Mouse (Mus musculus) frontal cortex, postnatal 36 days (tissue): ENCODE results near the gene Ier2.

ENCODE experiments used
- DNase-seq, 2 experiments: peaks; one replicate each; pipeline ENCODE4 v3.0.0; 2022; ENCODE audit warnings: low spot score in 2 of 2

Ier2 gene

DNA sequence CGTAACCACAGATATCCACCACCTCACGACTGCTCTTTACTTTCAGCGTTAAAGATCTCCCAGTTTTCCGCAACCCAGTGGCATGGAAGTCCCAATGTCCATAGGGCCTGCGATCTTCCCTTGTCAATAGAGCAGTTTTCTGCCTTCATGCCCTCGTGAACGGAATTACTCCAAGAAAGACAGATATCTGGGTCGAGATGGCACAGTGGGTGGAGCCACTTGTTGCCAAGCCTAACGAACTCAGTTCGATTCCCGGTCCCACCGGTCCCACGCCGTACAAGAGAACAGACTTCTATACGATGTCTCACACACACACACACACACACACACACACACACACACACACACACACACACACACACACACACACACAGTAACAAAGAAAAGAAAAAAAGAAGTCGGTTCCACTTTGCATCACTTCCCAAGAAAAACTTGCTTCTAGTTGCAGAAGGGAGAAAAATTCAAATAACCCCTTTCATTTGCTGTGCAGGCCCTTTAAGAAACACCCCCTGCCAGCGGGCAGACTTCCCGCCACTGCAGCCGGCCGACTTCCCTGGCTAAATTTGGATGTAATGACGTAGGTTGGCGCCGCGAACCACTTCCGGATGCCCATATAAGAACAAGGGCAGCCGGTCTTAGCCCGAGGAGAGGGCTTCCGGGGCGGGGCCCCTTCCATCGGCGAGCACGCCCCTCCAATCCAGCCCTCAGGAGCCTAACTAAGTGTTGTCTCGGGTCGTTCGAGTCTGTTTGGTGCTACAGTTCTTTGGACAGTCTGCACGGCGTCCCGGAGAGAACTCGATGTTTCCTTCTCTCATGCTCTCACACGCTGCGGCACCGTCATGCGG is 1.1 kb upstream of the Ier2 start:
- peak; percentile 95 to 97 for DNase-seq

DNA sequence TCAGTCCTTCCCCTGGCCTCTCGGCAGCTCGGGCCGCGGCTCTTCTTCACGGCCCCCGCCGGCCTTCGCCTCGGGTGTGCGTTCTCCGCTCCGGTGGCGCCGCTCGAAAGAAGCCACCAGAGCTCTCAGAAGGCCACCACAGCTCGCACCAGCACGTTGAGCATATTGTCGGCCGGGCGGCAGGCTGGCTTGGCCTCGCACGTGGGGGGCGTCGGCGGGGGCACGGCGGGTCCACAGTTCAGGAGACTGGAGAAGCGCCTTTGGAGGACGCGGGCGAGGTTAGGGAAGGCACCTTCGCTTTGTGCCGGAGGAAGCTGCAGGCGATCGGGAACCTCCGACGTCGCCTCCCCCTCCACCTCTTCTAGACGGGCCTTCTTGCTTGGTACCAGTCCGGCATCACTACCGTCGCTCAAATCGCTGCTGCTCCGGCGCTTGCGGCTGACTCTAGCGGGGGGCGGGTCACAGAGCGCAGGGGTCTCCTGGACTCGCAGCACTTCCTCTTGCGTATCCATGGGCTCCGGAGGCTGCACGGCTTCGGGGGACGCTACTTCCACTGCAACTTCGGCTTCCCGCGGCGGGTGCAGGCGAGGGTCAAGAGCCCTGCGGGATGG is 586 bp downstream of the Ier2 start:
- peak in 1 of 2 experiments; percentile 24 for DNase-seq

DNA sequence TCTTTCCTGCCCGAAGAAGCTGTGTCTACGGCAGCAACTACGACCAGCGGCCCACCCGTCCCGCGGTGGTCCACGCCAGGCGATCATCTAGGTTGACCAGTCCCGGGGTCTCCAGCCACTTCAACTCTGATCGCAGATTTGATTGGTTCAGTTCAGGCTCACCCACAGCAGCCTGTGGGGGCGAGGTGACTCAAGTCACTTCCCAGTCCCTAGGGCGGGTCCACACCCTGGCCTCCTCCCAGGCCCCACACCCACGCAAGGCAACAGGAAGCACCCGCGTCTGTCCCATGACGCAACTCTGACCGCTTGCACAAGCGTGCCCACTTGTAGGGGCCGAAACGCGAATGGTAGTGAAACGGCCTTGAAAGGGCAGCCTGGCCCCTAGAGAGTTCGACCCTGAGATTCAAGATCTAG is 1.2 kb downstream of the Ier2 start:
- peak; percentile 44 to 57 for DNase-seq

DNA sequence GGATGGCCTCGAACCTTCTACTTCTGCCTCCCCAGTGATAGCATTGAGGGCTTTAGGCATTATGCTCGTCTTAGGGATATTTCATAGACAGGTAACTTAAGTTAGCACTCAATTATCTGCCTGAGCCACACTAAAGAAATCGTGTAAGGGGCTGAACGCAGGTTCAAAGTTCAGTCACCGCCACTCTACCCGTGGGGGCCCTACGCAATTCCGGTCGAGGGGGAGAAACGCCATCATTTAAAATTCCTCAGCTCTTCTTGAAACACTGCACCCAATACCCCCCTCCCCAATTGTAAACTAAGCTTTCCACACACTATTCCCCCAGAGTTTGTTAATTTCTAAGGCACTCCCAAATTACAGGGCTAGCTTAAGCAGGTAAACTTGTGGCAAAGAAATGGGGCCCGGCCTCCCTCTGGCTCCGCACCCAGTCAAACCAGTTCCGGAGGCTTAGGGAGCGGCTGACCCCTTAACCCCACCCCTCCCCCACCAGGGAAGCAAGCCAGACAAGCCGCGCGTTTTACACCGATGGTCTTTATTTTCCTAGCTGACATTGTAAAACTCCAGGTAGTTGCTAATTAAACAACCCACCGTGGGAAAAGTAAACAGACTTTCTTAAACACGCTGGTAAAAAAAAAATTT is 1.7 kb downstream of the Ier2 start:
- no peak for DNase-seq

DNA sequence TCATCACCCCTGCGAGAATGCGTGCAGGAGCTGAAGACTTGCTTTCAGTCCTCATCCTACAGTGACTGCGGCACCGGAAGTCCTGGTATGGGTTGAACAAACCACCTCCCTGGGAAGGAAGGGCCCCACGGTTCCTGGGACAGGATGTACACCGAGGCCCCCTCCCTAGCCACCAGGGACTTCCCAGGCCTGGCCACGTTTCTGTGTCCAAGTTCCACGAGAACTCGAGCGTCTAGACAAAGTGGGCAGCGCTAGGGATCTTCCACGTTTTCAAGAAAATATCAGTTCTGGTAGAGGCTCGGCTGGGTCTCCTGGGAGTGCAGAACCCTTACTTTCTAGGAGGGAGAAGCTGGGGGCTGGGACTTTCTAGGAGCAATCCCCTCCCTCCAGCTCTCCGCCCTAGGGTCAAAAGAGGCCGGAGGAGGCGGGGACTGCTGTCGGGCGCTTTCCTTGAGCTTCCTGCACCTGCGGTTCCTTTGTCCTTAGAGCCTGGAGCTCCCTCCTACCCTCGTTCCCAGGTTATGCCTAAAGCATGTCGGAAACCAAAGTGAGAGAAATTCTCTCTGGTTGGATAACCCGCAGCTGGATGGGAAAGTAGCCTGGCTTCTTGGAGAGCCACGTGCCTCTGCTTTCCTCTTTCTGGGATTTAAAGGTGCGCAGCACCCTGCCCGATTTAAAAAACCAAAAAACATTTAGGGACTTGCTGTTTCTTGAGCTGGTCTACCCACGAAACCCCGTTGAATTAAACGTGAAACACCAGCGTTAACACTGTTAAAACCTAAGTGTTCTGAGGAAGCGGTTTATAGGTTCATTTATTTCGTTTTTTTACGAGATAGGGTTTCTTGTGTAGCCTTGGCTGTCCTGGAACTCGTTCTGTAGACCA is 2.5 kb downstream of the Ier2 start:
- DNase-seq: no peak

DNA sequence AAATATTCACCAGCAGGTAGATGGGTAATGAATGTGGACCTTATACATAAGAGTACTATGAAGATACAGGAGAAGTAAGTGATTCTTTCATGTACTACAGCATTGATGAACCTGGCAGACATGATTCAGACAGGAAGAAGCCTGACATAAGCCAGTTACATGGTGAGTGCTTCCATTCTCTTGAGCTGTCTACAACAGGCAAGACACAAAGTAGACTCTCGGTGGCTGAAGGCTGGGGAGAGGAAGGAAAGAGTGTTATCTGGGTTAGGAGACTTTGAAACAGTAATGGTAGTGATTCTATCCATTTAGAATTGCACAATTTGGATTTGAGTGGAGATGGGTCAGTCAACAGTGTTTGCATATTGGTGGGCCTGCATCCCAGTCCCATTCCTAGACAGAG is 3.7 kb downstream of the Ier2 start:
- DNase-seq: no peak

DNA sequence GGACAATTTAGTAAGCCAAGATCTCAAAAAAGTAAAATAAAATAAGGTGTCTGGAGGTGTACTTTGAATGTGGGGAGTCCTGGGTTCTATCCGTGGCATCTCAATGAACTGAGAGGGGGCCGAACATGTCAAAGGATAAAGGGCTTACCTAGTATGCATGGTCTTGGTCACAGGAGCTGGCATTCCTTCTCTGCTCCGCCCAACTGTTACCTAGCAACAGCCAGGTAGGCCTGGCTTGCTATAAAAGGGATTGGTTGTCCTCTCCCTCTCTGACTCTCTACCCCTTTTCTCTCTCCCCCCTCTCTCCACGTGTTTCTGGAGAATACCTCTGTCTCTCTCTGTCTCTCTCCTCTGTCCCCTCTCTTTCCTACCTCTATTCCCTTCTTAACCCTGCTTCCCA is 5.0 kb downstream of the Ier2 start:
- no peak for DNase-seq

DNA sequence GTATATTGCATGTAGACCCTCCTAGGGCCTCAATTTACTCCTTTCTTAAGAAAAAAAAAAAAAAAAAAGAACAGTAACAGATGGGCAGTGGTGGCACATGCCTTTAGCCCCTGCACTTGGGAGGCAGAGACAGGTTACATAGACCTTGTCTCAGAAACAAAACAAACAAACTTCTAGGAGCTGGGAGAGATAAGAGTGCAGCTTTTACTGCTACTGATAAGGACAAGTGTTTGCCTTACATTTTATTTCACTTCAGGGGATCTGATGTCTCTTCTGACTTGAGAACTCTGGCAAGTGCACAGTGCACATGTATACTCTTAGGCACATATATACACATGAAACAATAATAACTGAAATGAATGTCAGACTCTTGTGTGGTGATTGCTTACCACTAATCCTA is 5.4 kb downstream of the Ier2 start:
- no peak for DNase-seq

DNA sequence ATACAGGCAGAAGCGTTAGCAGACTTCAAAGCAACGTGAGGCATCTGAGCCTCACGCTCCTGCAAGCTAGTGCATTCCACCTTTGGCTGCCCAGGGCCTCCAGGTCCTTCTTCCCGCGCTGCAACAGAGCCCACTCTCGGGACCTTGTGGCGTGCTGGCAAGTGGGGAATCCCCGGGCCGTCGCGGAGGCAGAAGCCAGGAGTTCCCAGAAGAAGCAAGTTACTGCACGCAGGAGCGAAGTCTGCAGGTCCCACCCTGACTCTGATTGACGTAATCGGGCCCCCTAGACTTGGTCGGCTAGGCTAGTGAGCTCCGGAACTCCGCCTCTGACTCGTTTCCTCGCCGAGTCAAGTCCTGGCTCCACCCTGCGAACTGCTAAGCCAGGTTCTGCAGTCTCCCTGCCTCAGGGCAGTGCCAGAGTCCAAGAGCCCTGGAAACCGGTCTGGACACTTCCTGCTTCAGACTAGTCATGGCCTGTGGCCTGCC is 6.0 kb downstream of the Ier2 start:
- DNase-seq: no peak

DNA sequence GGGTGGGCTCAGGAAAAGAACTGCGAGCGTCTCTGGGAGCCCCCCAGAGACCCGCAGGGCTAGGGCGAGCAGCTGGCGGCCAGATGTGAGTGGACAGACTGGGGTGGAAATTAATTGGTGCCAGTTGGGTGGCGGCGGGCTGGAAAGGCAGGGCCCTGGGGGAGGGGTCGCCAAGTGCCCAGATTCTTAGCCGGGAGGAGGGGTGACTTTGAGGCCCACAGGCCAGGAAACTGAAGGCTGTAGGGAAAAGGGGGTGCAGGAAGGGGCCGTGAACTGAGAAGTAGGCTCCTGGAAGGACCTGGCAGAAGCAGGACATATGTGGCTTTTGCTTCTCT is 6.5 kb downstream of the Ier2 start:
- no peak for DNase-seq

DNA sequence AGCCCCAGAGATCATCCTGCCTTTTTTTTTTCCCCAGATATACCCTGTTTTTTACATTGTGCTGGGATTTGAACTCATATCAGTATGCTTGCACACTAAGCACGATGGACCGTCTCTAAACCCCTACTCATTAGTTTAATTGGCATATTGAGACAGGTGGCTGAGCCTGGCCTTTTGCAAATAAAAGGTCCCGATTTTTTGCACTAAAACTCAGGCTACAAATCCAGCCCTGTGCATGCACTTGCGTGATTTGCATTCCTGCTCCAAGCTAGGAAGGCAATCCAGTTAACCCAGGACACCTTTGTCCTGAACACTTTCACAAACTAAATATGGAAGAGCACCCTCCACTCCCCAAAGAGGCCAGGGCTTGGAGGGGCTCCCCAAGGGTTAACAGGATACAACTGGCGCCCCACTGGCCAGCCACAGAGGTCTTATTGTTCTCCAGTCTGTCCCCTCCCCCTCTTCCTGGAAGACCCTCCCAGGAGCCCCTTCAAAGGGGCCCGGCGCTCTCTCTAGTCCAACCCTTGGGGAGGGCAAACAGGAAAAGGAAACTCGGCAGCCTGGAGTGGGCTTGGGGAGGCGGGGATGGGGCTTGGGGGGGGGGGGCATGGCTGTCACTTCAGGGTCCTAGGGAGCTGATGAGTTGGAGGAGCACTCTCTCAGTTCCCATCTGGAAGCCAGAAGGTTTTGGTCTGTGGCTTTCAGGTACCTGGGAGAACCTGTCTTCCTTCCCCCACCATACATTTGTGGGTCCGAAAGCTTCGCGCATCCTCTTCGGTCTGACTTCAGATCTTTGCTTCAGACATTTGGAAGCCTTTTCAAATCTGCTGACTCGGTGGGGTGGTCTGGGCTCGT is 7.1 kb downstream of the Ier2 start:
- DNase-seq: no peak

DNA sequence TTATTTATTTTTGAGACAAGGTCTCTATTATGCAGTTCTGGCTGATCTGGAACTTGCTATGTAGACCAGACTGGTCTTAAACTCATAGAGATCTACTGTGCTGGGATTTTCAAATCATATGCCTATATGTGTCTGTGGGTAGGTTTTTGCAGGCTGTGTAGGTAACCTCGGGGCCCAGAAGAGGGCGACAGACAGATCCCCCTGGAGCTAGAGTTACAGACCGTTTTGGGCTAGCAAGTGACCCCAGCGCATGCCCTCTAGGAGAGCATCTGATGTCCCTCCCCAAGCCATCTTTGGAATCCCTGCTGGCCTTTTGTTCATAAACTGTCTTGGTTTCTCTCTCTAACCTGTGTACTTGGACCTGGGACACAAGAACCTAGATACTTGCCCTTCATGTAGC is 8.1 kb downstream of the Ier2 start:
- DNase-seq: no peak

DNA sequence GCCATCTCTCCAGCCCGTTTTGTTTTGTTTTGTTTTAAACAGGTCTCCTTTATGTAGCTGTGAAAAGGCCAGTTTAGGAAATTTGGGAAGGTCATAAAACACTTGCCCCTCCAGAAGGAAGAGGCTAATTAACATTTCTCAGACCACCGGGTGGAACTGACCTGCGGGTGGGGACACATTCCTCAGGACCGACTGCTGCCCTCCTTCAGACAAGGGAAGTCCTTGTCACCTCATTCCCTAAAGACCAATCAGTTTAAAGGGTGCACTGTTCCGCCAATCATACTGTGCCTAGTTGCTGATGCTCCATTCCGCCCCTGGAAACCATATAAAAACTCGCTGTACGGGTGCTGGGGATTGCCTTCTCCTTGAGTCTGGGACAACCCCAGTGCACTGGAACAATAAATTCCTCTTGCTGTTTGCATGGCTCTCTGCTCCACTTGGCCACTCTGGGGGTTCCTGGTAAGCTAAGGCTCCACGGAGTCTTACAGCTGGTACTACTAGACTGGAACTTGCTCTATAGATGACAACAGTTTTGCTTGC is 9.5 kb downstream of the Ier2 start:
- DNase-seq: no peak

DNA sequence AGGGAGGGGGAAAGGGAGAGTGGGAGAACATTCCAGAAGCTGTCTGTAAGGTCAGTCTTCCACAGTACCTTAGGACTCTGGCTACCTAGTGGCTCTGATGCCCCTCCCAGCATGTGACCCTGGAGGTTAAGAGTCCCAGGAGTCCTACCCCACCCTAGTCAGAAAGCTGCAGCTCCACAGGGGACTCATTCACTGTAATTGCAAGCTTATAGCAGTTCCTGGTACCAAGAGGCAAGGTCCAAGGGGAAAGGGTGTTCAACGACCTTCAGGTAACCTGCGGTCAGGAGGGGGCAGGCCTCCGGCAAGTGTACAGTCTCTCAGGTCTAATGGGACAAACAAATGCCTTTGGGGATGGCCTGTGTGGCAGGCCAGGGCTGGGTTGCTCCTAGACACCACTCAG is 12.4 kb downstream of the Ier2 start:
- no peak for DNase-seq

DNA sequence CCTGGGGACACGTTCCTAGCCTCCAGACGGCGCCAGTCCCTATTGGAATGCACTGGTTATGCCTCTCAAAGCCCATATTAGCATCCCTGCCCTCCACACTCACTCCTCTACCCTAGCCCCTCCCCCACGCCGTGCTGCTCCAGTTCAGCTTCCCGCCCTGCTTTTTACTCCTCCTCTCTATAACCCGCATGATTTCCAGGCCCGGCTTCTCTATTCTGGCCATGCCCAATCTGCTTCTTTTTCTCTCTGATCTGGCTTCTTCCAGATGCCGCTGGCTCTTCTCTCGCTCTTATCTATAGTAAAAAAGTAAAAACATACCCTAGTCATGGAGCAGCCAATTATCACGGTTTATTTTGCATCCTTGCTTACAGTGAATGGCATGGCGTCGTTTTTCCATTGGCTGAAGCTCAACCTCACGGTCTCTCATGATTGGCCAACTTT is 15.2 kb downstream of the Ier2 start:
- DNase-seq: no peak

DNA sequence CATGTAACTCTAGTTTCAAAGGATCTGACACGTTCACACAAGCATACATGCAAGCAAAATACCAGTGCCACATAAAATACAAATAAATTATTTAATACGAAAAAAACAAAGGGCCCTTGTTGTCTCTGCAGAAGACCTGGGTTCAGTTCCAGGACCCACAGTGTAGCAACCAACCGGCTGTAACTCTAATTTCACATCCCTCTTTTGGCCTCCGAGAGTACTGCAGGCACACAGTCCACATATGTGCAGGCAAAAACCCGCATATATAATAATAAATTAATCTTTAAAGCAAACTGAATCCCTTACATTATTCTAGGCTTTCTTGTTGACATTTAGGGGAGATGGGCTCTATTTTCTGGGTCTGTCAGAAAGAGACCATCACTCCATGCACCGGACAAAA is 15.9 kb downstream of the Ier2 start:
- no peak for DNase-seq

DNA sequence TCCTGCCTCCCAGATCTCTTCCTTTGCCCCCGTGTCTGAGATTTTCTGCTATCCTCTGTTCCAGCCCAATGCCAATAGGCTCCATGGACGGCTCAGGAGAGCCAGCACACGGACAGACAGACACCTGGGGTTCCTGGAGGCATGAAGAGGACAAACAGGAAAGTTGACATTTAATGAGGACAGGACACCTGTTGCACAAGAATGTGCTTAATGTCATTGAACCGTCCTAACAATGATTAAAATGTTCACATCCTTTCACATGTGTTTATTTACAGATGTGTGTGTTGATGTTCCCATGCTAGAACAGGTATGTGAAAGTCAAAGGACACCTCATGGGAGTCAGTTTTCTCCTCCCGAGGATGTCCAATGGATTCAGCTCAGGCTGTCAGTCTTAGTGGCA is 19.6 kb downstream of the Ier2 start:
- DNase-seq: no peak

DNA sequence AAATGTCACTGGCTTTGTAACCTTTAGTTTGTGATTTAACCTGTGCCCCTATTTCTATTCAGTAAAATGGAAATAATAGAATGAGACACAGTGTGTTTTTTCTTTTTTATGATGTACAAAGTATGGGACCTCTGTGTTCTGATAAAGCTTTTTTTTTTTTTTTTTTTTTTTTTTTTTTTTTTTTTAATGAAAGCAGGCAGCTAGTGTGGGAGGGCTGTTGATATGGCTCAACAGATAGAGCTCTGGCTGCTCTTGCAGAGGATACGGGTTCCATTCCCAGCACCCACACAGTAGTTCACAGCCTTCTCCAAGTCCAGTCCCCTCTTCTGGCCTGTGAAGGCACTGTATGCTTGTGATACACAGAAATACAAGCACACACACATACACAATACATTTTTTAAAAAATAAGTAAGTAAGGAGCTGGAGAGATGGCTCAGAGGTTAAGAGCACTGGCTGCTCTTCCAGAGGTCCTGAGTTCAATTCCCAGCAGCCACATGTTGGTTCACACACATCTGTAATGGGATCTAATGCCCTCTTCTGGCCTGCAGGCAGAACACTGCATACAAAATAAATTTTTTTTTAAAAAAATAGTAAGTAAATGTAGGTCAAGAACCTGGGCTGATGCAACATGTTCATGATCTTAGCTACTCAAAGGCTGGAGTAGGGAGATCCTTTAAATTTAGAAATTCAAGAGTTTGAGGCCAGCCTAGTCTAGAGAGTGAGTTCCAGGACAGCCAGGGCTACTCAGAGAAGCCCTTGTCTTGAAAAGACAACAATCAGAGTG is 20.9 kb downstream of the Ier2 start:
- no peak for DNase-seq

DNA sequence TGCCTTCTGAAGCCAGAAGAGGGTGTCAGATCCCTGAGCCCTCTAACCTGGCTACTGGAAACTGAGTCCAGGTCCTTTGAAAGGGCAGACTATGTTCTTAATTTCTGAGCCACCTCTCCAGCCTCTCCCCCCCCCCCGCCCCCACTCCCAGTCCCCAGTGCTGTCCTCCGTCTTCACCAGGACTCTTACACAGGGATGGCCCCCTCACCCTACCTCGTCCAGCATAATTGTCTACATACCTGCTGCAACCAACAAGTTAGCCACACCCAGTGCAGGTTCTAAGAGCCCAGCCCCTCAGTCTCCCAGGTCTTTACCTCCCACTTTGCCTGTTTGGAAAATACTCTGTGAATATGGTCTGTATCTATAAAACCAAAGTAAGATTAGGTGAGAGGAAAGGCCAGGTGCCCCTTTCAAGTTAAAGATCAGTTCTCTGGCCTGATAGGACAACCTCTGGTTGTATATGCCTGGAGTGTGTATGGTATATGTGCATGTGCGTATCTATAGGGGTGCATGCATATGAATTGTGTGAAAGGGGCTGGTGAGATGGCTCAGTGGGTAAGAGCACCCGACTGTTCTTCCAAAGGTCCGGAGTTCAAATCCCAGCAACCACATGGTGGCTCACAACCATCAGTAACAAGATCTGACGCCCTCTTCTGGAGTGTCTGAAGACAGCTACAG is 21.9 kb downstream of the Ier2 start:
- no peak for DNase-seq
